In the genomic region with DNA sequence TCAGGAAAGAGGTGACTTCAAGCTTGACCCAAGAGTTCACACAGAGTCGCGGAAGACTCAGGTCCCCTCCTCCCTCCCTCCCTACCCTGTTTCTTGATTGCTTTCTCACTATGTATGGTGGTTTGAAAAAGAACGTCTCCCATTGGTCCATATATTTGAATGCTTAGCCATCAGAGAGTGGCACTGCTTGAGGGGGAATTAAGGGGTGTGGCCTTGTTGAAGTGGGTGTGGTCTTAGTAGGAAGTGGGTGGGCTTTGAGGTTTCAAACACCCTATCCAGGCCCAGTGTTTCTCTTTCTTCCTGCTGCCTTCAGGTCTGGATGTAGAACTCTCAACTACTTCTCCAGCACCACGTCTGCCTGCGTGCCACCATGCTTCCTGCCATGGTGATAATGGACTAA, we compare ENCODE assay signal across 24 mouse cellular contexts. TPM values are rescaled to one million over a fixed set of nuclear protein-coding genes. Genes with fewer than 3 reads are reported as not detected.
DNase-seq lines count a peak whose midpoint lies in the region; TF ChIP-seq lines count a peak whose summit lies in the region.
"Had no signal": no experiment of that assay in that cellular context is flagged by ENCODE, and none has a peak within 500 bp of the region (broad histone marks: within the 10 kb centered on the region; RNA-seq: fewer than 3 reads in every experiment).

No protein-coding gene starts in this region.

- no peaks in the 10 kb centered on the region for H3K79me2 ChIP-seq in MEL (ENCODE audit: control insufficient read depth, insufficient read depth, low read length, poor library complexity)

- DNase-seq in ES-CJ7 (ENCODE audit: low read depth, low spot score) (peak; percentile 42), MEL (ENCODE audit: low read depth, low spot score) (peak; percentile 9), R1 (ENCODE audit: low read depth, low spot score) (peak; percentile 85), ZHBTc4 (ENCODE audit: low read depth, low spot score) (peak; percentile 69), liver (no peak)
- DNase-seq in cerebellum, adult 9-10 months = no peak
- no peak for DNase-seq in layer of hippocampus, postnatal 14 days (ENCODE audit: low spot score in 2 of 2)
- DNase-seq in urinary bladder, adult 18-20 months (ENCODE audit: low spot score in 2 of 2) = no peak
- DNase-seq: adrenal gland, adult 2 months; adrenal gland, adult 8-10 months; adrenal gland, postnatal 10 days; adrenal gland, postnatal 14 days; adrenal gland, postnatal 25 days; adrenal gland, postnatal 36 days; B cell, adult 2 months; cerebellum, adult 11 months; cerebellum, adult 11-12 months; cerebellum, adult 18-20 months; cerebellum, adult 2 months; cerebellum, adult 8-10 months; cerebellum, adult 9-11 months had no signal

- no peak for TF ChIP-seq RAD21 in MEL (IDR thresholded peaks at IDR 0.05; ENCODE audit: low read depth, low read length)

- peaks cover 0 to 9% of the 10 kb centered on the region in 2 experiments; a peak in 1 of 4 replicates for H3K36me3 ChIP-seq in MEL (ENCODE audit: control insufficient read depth in 1 of 2, insufficient read depth in 2 of 2, low read length in 2 of 2)
- H3K36me3 ChIP-seq: G1E had no signal

- no peak overlapping the region for H3K27ac ChIP-seq in MEL (ENCODE audit: control insufficient read depth, low read depth, low read length)

- no peak for TF ChIP-seq EP300 in MEL (IDR thresholded peaks at IDR 0.05; ENCODE audit: low read depth in 1 of 2, low read length in 2 of 2)

- TF ChIP-seq POLR2A in MEL (IDR thresholded peaks at IDR 0.05; ENCODE audit: control insufficient read depth in 1 of 2, insufficient read depth in 1 of 2, low read depth in 1 of 2, low read length in 2 of 2, poor library complexity in 1 of 2) = no peak

- peaks cover 5 to 10% of the 10 kb centered on the region in 2 experiments for H3K4me1 ChIP-seq in MEL (ENCODE audit: control insufficient read depth in 1 of 2, insufficient read depth in 2 of 2, low read length in 2 of 2)

- H3K9ac ChIP-seq in MEL (ENCODE audit: control insufficient read depth, low read depth, low read length, poor library complexity, severe bottlenecking) = no peak overlapping the region

- no peak for TF ChIP-seq CTCF in MEL (IDR thresholded peaks at IDR 0.05 in 2 of 3, conservative IDR thresholded peaks at IDR 0.05 in 1 of 3; ENCODE audit: control insufficient read depth in 1 of 3, insufficient read depth in 1 of 3, low read depth in 2 of 3, low read length in 3 of 3, poor library complexity in 1 of 3, severe bottlenecking in 1 of 3)

- no peak overlapping the region for H3K4me3 ChIP-seq in MEL (ENCODE audit: control insufficient read depth in 1 of 2, insufficient read depth in 1 of 2, low read depth in 2 of 2, low read length in 2 of 2)

- no peaks in the 10 kb centered on the region for H3K9me3 ChIP-seq in MEL (replicated peaks; ENCODE audit: insufficient read depth, low read length)
- H3K9me3 ChIP-seq: G1E had no signal

- H3K27me3 ChIP-seq in MEL (ENCODE audit: control insufficient read depth in 1 of 2, insufficient read depth in 2 of 2, low read length in 2 of 2) = peaks cover 0 to 3% of the 10 kb centered on the region in 2 experiments; a peak in 2 of 4 replicates
- H3K27me3 ChIP-seq: Patski had no signal

TF ChIP-seq in MEL, 35 proteins besides CTCF, POLR2A, EP300 and RAD21:
- TF ChIP-seq USF1 (IDR thresholded peaks at IDR 0.05; ENCODE audit: low read depth, low read length) = no peak
- no peak for TF ChIP-seq GABPA (IDR thresholded peaks at IDR 0.05; ENCODE audit: low read depth, low read length)
- no peak for TF ChIP-seq MYC (IDR thresholded peaks at IDR 0.05; ENCODE audit: low read depth, low read length)
- no peak for TF ChIP-seq POLR2AphosphoS5 (IDR thresholded peaks at IDR 0.05; ENCODE audit: borderline replicate concordance, low read depth, low read length)
- no peak for TF ChIP-seq ZKSCAN1 (IDR thresholded peaks at IDR 0.05; ENCODE audit: low read depth, low read length)
- no peak for TF ChIP-seq ZNF384 (IDR thresholded peaks at IDR 0.05; ENCODE audit: low read depth, low read length)
- TF ChIP-seq ETS1 (IDR thresholded peaks at IDR 0.05; ENCODE audit: low read depth, low read length) = no peak
- TF ChIP-seq HCFC1 (IDR thresholded peaks at IDR 0.05; ENCODE audit: low read depth, low read length) = no peak
- no peak for TF ChIP-seq BHLHE40 (IDR thresholded peaks at IDR 0.05; ENCODE audit: borderline replicate concordance, low read depth, low read length)
- no peak for TF ChIP-seq TBP (IDR thresholded peaks at IDR 0.05; ENCODE audit: low read depth, low read length)
- TF ChIP-seq UBTF (IDR thresholded peaks at IDR 0.05; ENCODE audit: borderline replicate concordance, insufficient read depth, low read depth, low read length) = no peak

RNA-seq across cellular contexts. Expression of a gene that starts 33.0 kb away (rescaled TPM):
- total RNA-seq in MEL (2012; rRNA removed) = 16.7 and 19.3 TPM in 2 replicates
- polyA plus RNA-seq in MEL (2012; ENCODE audit: insufficient read depth in 1 of 2, insufficient read length in 2 of 2, low read depth in 1 of 2, low replicate concordance in 2 of 2, missing spikeins in 1 of 2) = 10 to 100 TPM in 1 of 2 experiments, not detected in 1; 69.3 TPM
- 10 to 100 TPM; 90.7 to 93.6 TPM for total RNA-seq in layer of hippocampus, postnatal 14 days (2021)

RNA-seq across cellular contexts. Expression of a gene that starts 44.4 kb away (rescaled TPM):
- total RNA-seq in MEL (2012; rRNA removed) = 23.0 and 23.9 TPM in 2 replicates
- 10 to 100 TPM in 1 of 2 experiments, not detected in 1; 26.1 TPM for polyA plus RNA-seq in MEL (2012; ENCODE audit: insufficient read depth in 1 of 2, insufficient read length in 2 of 2, low read depth in 1 of 2, low replicate concordance in 2 of 2, missing spikeins in 1 of 2)
- total RNA-seq in layer of hippocampus, postnatal 14 days (2021) = 1 to 10 TPM; 8.9 to 9.2 TPM

RNA-seq across cellular contexts. Expression of a gene that starts 55.0 kb away (rescaled TPM):
- total RNA-seq in MEL (2012; rRNA removed) = 10.1 and 21.6 TPM in 2 replicates
- polyA plus RNA-seq in MEL (2012; ENCODE audit: insufficient read depth in 1 of 2, insufficient read length in 2 of 2, low read depth in 1 of 2, low replicate concordance in 2 of 2, missing spikeins in 1 of 2) = 10 to 100 TPM; 16.0 to 49.7 TPM
- total RNA-seq in layer of hippocampus, postnatal 14 days (2021) = under 1 TPM; 0.48 to 0.62 TPM
- polyA plus RNA-seq: activated CD4-positive, CD25-positive, alpha-beta regulatory T cell, adult 4 months; G1E had no signal

Comparison
In these comparisons a context has a peak if more than half of its experiments do, and no peak if none do; other contexts are left out.
1. DNase-seq: peak in ES-CJ7 (single experiment), MEL (single experiment), R1 (single experiment) and ZHBTc4 (single experiment); none in liver (single experiment), cerebellum, adult 9-10 months (single experiment), layer of hippocampus, postnatal 14 days (0 of 2) and urinary bladder, adult 18-20 months (0 of 2).